Mouse (Mus musculus): ENCODE data around the gene Npas4. TPM values are rescaled to one million over a fixed set of nuclear protein-coding genes. Genes with fewer than 3 reads are reported as not detected.

Npas4 gene
- total RNA-seq, 1 experiment: 0.09 TPM

- Histone ChIP-seq H3K27ac (ENCODE audit: insufficient read depth, low read depth, low read length, poor library complexity, severe bottlenecking) (no peak overlapping the region), H3K9me3 (ENCODE audit: control insufficient read depth, insufficient read depth, low read depth, low read length) (no peaks in the 10 kb centered on the region), H3K36me3 (ENCODE audit: control insufficient read depth, insufficient read depth, low read length, poor library complexity, severe bottlenecking) (peaks cover 7% of the 10 kb centered on the region; the same call in 1 of the 2 replicates), H3K4me3 (ENCODE audit: insufficient read depth in 1 of 2, low read depth in 1 of 2, low read length in 2 of 2, poor library complexity in 1 of 2, severe bottlenecking in 1 of 2) (no peak overlapping the region), H3K4me1 (ENCODE audit: control insufficient read depth in 2 of 2, insufficient read depth in 2 of 2, low read length in 2 of 2, poor library complexity in 1 of 2) (peaks cover 6 to 10% of the 10 kb centered on the region in 2 experiments), H3K9ac (ENCODE audit: insufficient read depth, low read depth, low read length, poor library complexity, severe bottlenecking) (no peak overlapping the region)
- no peak for DNase-seq (ENCODE audit: low read depth, low spot score)
- TF ChIP-seq ZC3H11A (IDR thresholded peaks at IDR 0.05; ENCODE audit: borderline replicate concordance, low read depth, low read length) (no peak), MAFK (IDR thresholded peaks at IDR 0.05; ENCODE audit: insufficient read depth, low read depth, low read length) (no peak), HCFC1 (IDR thresholded peaks at IDR 0.05; ENCODE audit: borderline replicate concordance, insufficient read depth, low read length) (no peak), CHD2 (IDR thresholded peaks at IDR 0.05; ENCODE audit: low read depth, low read length) (no peak), ZNF384 (IDR thresholded peaks at IDR 0.05; ENCODE audit: low read depth, low read length) (no peak)
- in situ Hi-C loops (cut with MboI; ENCODE audit: low sequenced_read_pairs in 2 of 2, unreplicated experiment in 2 of 2): no loop called here
Observed at GRCm38 (mm10) chr19:5021416-5021815, 31.3 kb upstream of the Npas4 start.

- no peak for DNase-seq (ENCODE audit: low read depth, low spot score)
- Histone ChIP-seq H3K27ac (ENCODE audit: insufficient read depth, low read depth, low read length, poor library complexity, severe bottlenecking) (no peak overlapping the region), H3K36me3 (ENCODE audit: control insufficient read depth, insufficient read depth, low read length, poor library complexity, severe bottlenecking) (no peaks in the 10 kb centered on the region), H3K9me3 (ENCODE audit: control insufficient read depth, insufficient read depth, low read depth, low read length) (no peaks in the 10 kb centered on the region), H3K9ac (ENCODE audit: insufficient read depth, low read depth, low read length, poor library complexity, severe bottlenecking) (peak overlapping the region; percentile 30; the same call in 1 of the 2 replicates), H3K4me3 (ENCODE audit: insufficient read depth in 1 of 2, low read depth in 1 of 2, low read length in 2 of 2, poor library complexity in 1 of 2, severe bottlenecking in 1 of 2) (no peak overlapping the region), H3K4me1 (ENCODE audit: control insufficient read depth in 2 of 2, insufficient read depth in 2 of 2, low read length in 2 of 2, poor library complexity in 1 of 2) (peaks cover 6 to 19% of the 10 kb centered on the region in 2 experiments)
- TF ChIP-seq CHD2 (IDR thresholded peaks at IDR 0.05; ENCODE audit: low read depth, low read length) (no peak), MAFK (IDR thresholded peaks at IDR 0.05; ENCODE audit: insufficient read depth, low read depth, low read length) (no peak), HCFC1 (IDR thresholded peaks at IDR 0.05; ENCODE audit: borderline replicate concordance, insufficient read depth, low read length) (no peak), ZNF384 (IDR thresholded peaks at IDR 0.05; ENCODE audit: low read depth, low read length) (no peak), ZC3H11A (IDR thresholded peaks at IDR 0.05; ENCODE audit: borderline replicate concordance, low read depth, low read length) (no peak)
- in situ Hi-C loops (cut with MboI; ENCODE audit: low sequenced_read_pairs in 2 of 2, unreplicated experiment in 2 of 2): no loop called here
Observed at GRCm38 (mm10) chr19:5018191-5018590, 28.1 kb upstream of the Npas4 start.

- in situ Hi-C loops (cut with MboI; ENCODE audit: low sequenced_read_pairs in 2 of 2, unreplicated experiment in 2 of 2): no loop called here
- Histone ChIP-seq H3K9ac (ENCODE audit: insufficient read depth, low read depth, low read length, poor library complexity, severe bottlenecking) (no peak overlapping the region; the same call in 1 of the 2 replicates), H3K27ac (ENCODE audit: insufficient read depth, low read depth, low read length, poor library complexity, severe bottlenecking) (no peak overlapping the region), H3K4me3 (ENCODE audit: insufficient read depth in 1 of 2, low read depth in 1 of 2, low read length in 2 of 2, poor library complexity in 1 of 2, severe bottlenecking in 1 of 2) (no peak overlapping the region), H3K4me1 (ENCODE audit: control insufficient read depth in 2 of 2, insufficient read depth in 2 of 2, low read length in 2 of 2, poor library complexity in 1 of 2) (peaks cover 4 to 20% of the 10 kb centered on the region in 2 experiments), H3K9me3 (ENCODE audit: control insufficient read depth, insufficient read depth, low read depth, low read length) (no peaks in the 10 kb centered on the region), H3K36me3 (ENCODE audit: control insufficient read depth, insufficient read depth, low read length, poor library complexity, severe bottlenecking) (no peaks in the 10 kb centered on the region)
- no peak for TF ChIP-seq MAFK (IDR thresholded peaks at IDR 0.05; ENCODE audit: insufficient read depth, low read depth, low read length)
- no peak for DNase-seq (ENCODE audit: low read depth, low spot score)
Observed at GRCm38 (mm10) chr19:5017611-5018010, 27.5 kb upstream of the Npas4 start.

- Histone ChIP-seq H3K4me1 (ENCODE audit: control insufficient read depth in 2 of 2, insufficient read depth in 2 of 2, low read length in 2 of 2, poor library complexity in 1 of 2) (peaks cover 4 to 20% of the 10 kb centered on the region in 2 experiments), H3K9me3 (ENCODE audit: control insufficient read depth, insufficient read depth, low read depth, low read length) (no peaks in the 10 kb centered on the region), H3K4me3 (ENCODE audit: insufficient read depth in 1 of 2, low read depth in 1 of 2, low read length in 2 of 2, poor library complexity in 1 of 2, severe bottlenecking in 1 of 2) (0 out of 4 replicates have a peak overlapping the region, but pooled peaks of 1 of the 2 experiments have one; percentile 29), H3K27ac (ENCODE audit: insufficient read depth, low read depth, low read length, poor library complexity, severe bottlenecking) (peak overlapping the region; percentile 85), H3K9ac (ENCODE audit: insufficient read depth, low read depth, low read length, poor library complexity, severe bottlenecking) (peak overlapping the region; percentile 37), H3K36me3 (ENCODE audit: control insufficient read depth, insufficient read depth, low read length, poor library complexity, severe bottlenecking) (no peaks in the 10 kb centered on the region)
- DNase-seq (ENCODE audit: low read depth, low spot score): peak; percentile 71
- in situ Hi-C loops (cut with MboI; ENCODE audit: low sequenced_read_pairs in 2 of 2, unreplicated experiment in 2 of 2): no loop called here
- TF ChIP-seq HCFC1 (IDR thresholded peaks at IDR 0.05; ENCODE audit: borderline replicate concordance, insufficient read depth, low read length) (no peak), CHD2 (IDR thresholded peaks at IDR 0.05; ENCODE audit: low read depth, low read length) (no peak), ZC3H11A (IDR thresholded peaks at IDR 0.05; ENCODE audit: borderline replicate concordance, low read depth, low read length) (no peak), ZNF384 (IDR thresholded peaks at IDR 0.05; ENCODE audit: low read depth, low read length) (peak; percentile 42; the same call in 1 of the 2 replicates)
Observed at GRCm38 (mm10) chr19:5016782-5017181, 26.7 kb upstream of the Npas4 start.

GRCm38 (mm10) chr19:5016221-5016742, 26.2 kb upstream of the Npas4 start:
- in situ Hi-C loops (cut with MboI; ENCODE audit: low sequenced_read_pairs in 2 of 2, unreplicated experiment in 2 of 2): no loop called here
- Histone ChIP-seq H3K4me1 (ENCODE audit: control insufficient read depth in 2 of 2, insufficient read depth in 2 of 2, low read length in 2 of 2, poor library complexity in 1 of 2) (peaks cover 4 to 20% of the 10 kb centered on the region in 2 experiments), H3K36me3 (ENCODE audit: control insufficient read depth, insufficient read depth, low read length, poor library complexity, severe bottlenecking) (no peaks in the 10 kb centered on the region), H3K9me3 (ENCODE audit: control insufficient read depth, insufficient read depth, low read depth, low read length) (no peaks in the 10 kb centered on the region), H3K27ac (ENCODE audit: insufficient read depth, low read depth, low read length, poor library complexity, severe bottlenecking) (peak overlapping the region; percentile 85), H3K4me3 (ENCODE audit: insufficient read depth in 1 of 2, low read depth in 1 of 2, low read length in 2 of 2, poor library complexity in 1 of 2, severe bottlenecking in 1 of 2) (peak overlapping the region; percentile 9 to 29; a peak in 1 of 4 replicates), H3K9ac (ENCODE audit: insufficient read depth, low read depth, low read length, poor library complexity, severe bottlenecking) (peak overlapping the region; percentile 49)
- TF ChIP-seq ZNF384 (IDR thresholded peaks at IDR 0.05; ENCODE audit: low read depth, low read length) (no peak), CHD2 (IDR thresholded peaks at IDR 0.05; ENCODE audit: low read depth, low read length) (0 out of 2 replicates have a peak, but pooled peaks have one; percentile 47)
- peak; percentile 51 for DNase-seq (ENCODE audit: low read depth, low spot score)

All from ES-E14 (cell line).